Mouse (Mus musculus): ENCODE results near the gene Bex4. TPM values are rescaled to one million over a fixed set of nuclear protein-coding genes. Genes with fewer than 3 reads are reported as not detected.
"Not testable (repeated sequence)": the region's sequence is repeated elsewhere in the genome, so short reads cannot be mapped to it uniquely, and the experiment has no call there.

Gene Bex4
- 10 to 100 TPM; 16.9 to 22.5 (median 19.1) TPM for total RNA-seq (2022)

- not testable (repeated sequence) for DNase-seq (ENCODE audit: low spot score in 2 of 2)
Observed at GRCm38 (mm10) chrX:136138827-136139639, at the start of gene Bex4. TSS of gene Bex4 (plus strand) at chrX:136138996.

GRCm38 (mm10) chrX:136092497-136093279 lies 46.1 kb upstream of the Bex4 start:
- no peak for DNase-seq (ENCODE audit: low spot score in 2 of 2)

GRCm38 (mm10) chrX:136094421-136094820 lies 44.4 kb upstream of the Bex4 start:
- peak; percentile 17 to 51 for DNase-seq (ENCODE audit: low spot score in 2 of 2)

- DNase-seq (ENCODE audit: low spot score in 2 of 2) = peak in 1 of 2 experiments; percentile 43
Observed at GRCm38 (mm10) chrX:136104046-136104723, 34.6 kb upstream of the Bex4 start.

- DNase-seq (ENCODE audit: low spot score in 2 of 2) = no peak
Observed at GRCm38 (mm10) chrX:136104724-136105088, 34.1 kb upstream of the Bex4 start.

GRCm38 (mm10) chrX:136107942-136108341 lies 30.9 kb upstream of the Bex4 start:
- DNase-seq (ENCODE audit: low spot score in 2 of 2) = peak; percentile 32 to 68

- no peak for DNase-seq (ENCODE audit: low spot score in 2 of 2)
Observed at GRCm38 (mm10) chrX:136115015-136115414, 23.8 kb upstream of the Bex4 start.

- DNase-seq (ENCODE audit: low spot score in 2 of 2) = peak; percentile 56 to 65
Observed at GRCm38 (mm10) chrX:136115419-136115961, 23.3 kb upstream of the Bex4 start.

GRCm38 (mm10) chrX:136127038-136127743 lies 11.6 kb upstream of the Bex4 start:
- no peak for DNase-seq (ENCODE audit: low spot score in 2 of 2)

GRCm38 (mm10) chrX:136127744-136128064 lies 11.1 kb upstream of the Bex4 start:
- peak; percentile 7 to 69 for DNase-seq (ENCODE audit: low spot score in 2 of 2)

GRCm38 (mm10) chrX:136135559-136135958 lies 3.2 kb upstream of the Bex4 start:
- no peak for DNase-seq (ENCODE audit: low spot score in 2 of 2)

GRCm38 (mm10) chrX:136139640-136140004 lies 826 bp downstream of the Bex4 start:
- not testable (repeated sequence) for DNase-seq (ENCODE audit: low spot score in 2 of 2)

- no peak for DNase-seq (ENCODE audit: low spot score in 2 of 2)
Observed at GRCm38 (mm10) chrX:136141385-136141784, 2.6 kb downstream of the Bex4 start.

GRCm38 (mm10) chrX:136143711-136144110 lies 4.9 kb downstream of the Bex4 start:
- no peak for DNase-seq (ENCODE audit: low spot score in 2 of 2)

- DNase-seq (ENCODE audit: low spot score in 2 of 2) = no peak
Observed at GRCm38 (mm10) chrX:136144195-136144594, 5.4 kb downstream of the Bex4 start.

- DNase-seq (ENCODE audit: low spot score in 2 of 2) = no peak
Observed at GRCm38 (mm10) chrX:136170625-136171024, 31.8 kb downstream of the Bex4 start.

- DNase-seq (ENCODE audit: low spot score in 2 of 2) = peak; percentile 22 to 34
Observed at GRCm38 (mm10) chrX:136171189-136172117, 32.7 kb downstream of the Bex4 start.

GRCm38 (mm10) chrX:136172118-136172551 lies 33.3 kb downstream of the Bex4 start, which contains the start of gene Tceal8:
TSS of gene Tceal8 (minus strand) at chrX:136172342.
- DNase-seq (ENCODE audit: low spot score in 2 of 2) = peak; percentile 72 to 83

- DNase-seq (ENCODE audit: low spot score in 2 of 2) = no peak
Observed at GRCm38 (mm10) chrX:136172786-136173185, 34.0 kb downstream of the Bex4 start.
